Comparison of ENCODE assay signal across 9 mouse cellular contexts in genomic region chr10:67311277-67311959, GRCm38 (mm10). TPM values are rescaled to one million over a fixed set of nuclear protein-coding genes. Genes with fewer than 3 reads are reported as not detected.
DNase-seq lines count a peak whose midpoint lies in the region; TF ChIP-seq lines count a peak whose summit lies in the region.
"Had no signal": no experiment of that assay in that cellular context is flagged by ENCODE, and none has a peak within 500 bp of the region (broad histone marks: within the 10 kb centered on the region; RNA-seq: fewer than 3 reads in every experiment).

No protein-coding gene starts in this region.

- H3K4me3 ChIP-seq in heart, embryonic 10.5 days: no peak overlapping the region
- H3K4me3 ChIP-seq in layer of hippocampus, adult 2 months: no peak overlapping the region
- H3K4me3 ChIP-seq: midbrain, embryonic 12.5 days had no signal

- WGBS in heart, embryonic 10.5 days: 31% methylated on average over 9 of the region's 9 CpGs

- intact Hi-C loops in heart, postnatal 36 days (cut with DNase I): loop anchor here (1.0 to 2.0 kb wide), 4 partner anchors 21 to 459 kb away; no protein-coding TSS in a partner anchor

- H3K9me3 ChIP-seq in heart, embryonic 10.5 days: no peaks in the 10 kb centered on the region
- H3K9me3 ChIP-seq: midbrain, embryonic 12.5 days had no signal

- no peaks in the 10 kb centered on the region for H3K4me1 ChIP-seq in heart, embryonic 10.5 days
- H3K4me1 ChIP-seq: midbrain, embryonic 12.5 days had no signal

- H3K27ac ChIP-seq in heart, embryonic 10.5 days: no peak overlapping the region
- no peak overlapping the region for H3K27ac ChIP-seq in layer of hippocampus, adult 2 months
- H3K27ac ChIP-seq: midbrain, embryonic 12.5 days had no signal

- no peaks in the 10 kb centered on the region for H3K27me3 ChIP-seq in heart, embryonic 10.5 days (ENCODE audit: insufficient read depth, poor library complexity, severe bottlenecking)

- peak; percentile 95 for DNase-seq in heart, adult 11 months
- no peak for DNase-seq in heart, embryonic 10.5 days (ENCODE audit: low spot score)
- DNase-seq in adrenal gland, postnatal 14 days: peak; percentile 78
- peak; percentile 57 for DNase-seq in fibroblast of lung, adult 2 months (ENCODE audit: low read depth)
- DNase-seq in heart, postnatal 36 days: peak; percentile 68 to 75
- DNase-seq in layer of hippocampus, adult 2 months (ENCODE audit: low spot score in 2 of 2): peak; percentile 48 to 58
- peak; percentile 84 for DNase-seq in lung, postnatal 10 days
- DNase-seq in right cerebral cortex, adult 2 months (ENCODE audit: low spot score in 2 of 2): peak; percentile 27 to 56

- TF ChIP-seq CTCF in layer of hippocampus, adult 2 months (conservative IDR thresholded peaks at IDR 0.05): peak; percentile 90

- no peaks in the 10 kb centered on the region for H3K36me3 ChIP-seq in heart, embryonic 10.5 days
- H3K36me3 ChIP-seq: midbrain, embryonic 12.5 days had no signal

RNA-seq across cellular contexts. Expression of gene Nrbf2, which starts 26.3 kb away (rescaled TPM):
- polyA plus RNA-seq in heart, embryonic 10.5 days (2016; fragmentation: Nextera tagmentation; extraction: Ambion mirVana): 30.3 and 35.6 TPM in 2 replicates
- total RNA-seq in adrenal gland, postnatal 14 days (2021): 17.5 and 21.8 TPM in 2 replicates
- total RNA-seq in heart, postnatal 36 days (2021): 1 to 10 TPM; 8.4 to 10.0 TPM
- total RNA-seq in layer of hippocampus, adult 2 months (2021): 10 to 100 TPM; 19.3 to 20.7 TPM
